Mouse (Mus musculus) limb, embryonic 10.5 days (tissue): ENCODE results near the gene Tmbim7. TPM values are rescaled to one million over a fixed set of nuclear protein-coding genes. Genes with fewer than 3 reads are reported as not detected.

Source experiments
- DNase-seq: peaks from one replicate; pipeline ENCODE4 v3.0.0-alpha.2; 2017; ENCODE audit warnings: low spot score
- H3K27ac ChIP-seq: fragments of 300-500 bp; sonication (generic); 2 replicates; pipeline ENCODE4 v1.5.1; 2016; ENCODE audit warnings: mild to moderate bottlenecking
- H3K27me3 ChIP-seq: fragments of 300-500 bp; sonication (generic); 2 replicates; pipeline ENCODE4 v1.6.1; 2016; ENCODE audit warnings: low read depth, mild to moderate bottlenecking; ENCODE audit not compliant: poor library complexity, severe bottlenecking
- H3K36me3 ChIP-seq: fragments of 300-500 bp; sonication (generic); 2 replicates; pipeline ENCODE4 v1.6.1; 2016; ENCODE audit warnings: mild to moderate bottlenecking, moderate library complexity
- H3K4me1 ChIP-seq: fragments of 300-500 bp; sonication (generic); 2 replicates; pipeline ENCODE4 v1.6.1; 2016
- H3K4me3 ChIP-seq: fragments of 300-500 bp; sonication (generic); 2 replicates; pipeline ENCODE4 v1.5.1; 2016; ENCODE audit warnings: mild to moderate bottlenecking, moderate library complexity
- H3K9me3 ChIP-seq: fragments of 300-500 bp; sonication (generic); replicated peaks from 2 replicates; pipeline ENCODE4 v1.6.1; 2016; ENCODE audit warnings: mild to moderate bottlenecking
- WGBS: fragments of 180-500 bp; shearing (Covaris S2); methylation state at CpG from one replicate; pipeline ENCODE4 v1.1.7; 2016; 5-methylcytosine and 5-hydroxymethylcytosine counted together
- polyA plus RNA-seq: library from polyadenylated mRNA; unstranded; fragments of >200 nt; fragmentation: Nextera tagmentation; extraction: Ambion mirVana; gene quantifications from 2 replicates; pipeline ENCODE4 v1.2.1, GENCODE M21; 2016

Tmbim7 gene
- polyA plus RNA-seq, 1 experiment from 2014 or later: not detected

- WGBS: 98% methylated on average over 3 of the region's 3 CpGs
- no peaks in the 10 kb centered on the region for H3K4me1 ChIP-seq
- H3K27ac ChIP-seq: no peak overlapping the region
- no peaks in the 10 kb centered on the region for H3K9me3 ChIP-seq
- H3K27me3 ChIP-seq: no peaks in the 10 kb centered on the region
- no peak overlapping the region for H3K4me3 ChIP-seq
- peaks cover 64% of the 10 kb centered on the region for H3K36me3 ChIP-seq
- DNase-seq: no peak
These were observed 40.3 kb downstream of the Tmbim7 start for GRCm38 (mm10) chr5:3691283-3691682.

DNA sequence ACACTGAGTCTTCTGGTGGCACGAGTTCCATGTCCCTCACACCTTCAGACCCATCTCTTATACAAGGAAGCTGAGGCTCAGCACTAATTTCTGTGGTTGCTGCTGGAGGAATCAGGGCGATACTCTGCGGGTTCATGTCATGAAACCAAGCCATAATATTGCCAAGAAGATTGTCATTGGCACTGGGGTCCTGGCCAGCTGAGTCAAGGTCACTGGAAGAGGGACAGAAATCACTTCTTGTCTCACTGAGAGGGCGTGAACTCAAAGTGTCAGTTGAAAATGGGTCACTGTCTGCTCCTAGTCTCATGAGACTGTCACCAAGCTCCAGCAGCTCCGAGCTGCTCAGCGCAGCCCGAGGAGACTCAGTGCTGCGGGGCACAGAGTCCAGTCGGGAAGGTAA is 42.0 kb downstream of the Tmbim7 start:
- no peak for DNase-seq
- 96% methylated on average over 9 of the region's 9 CpGs for WGBS

GRCm38 (mm10) chr5:3695191-3695590 is 44.2 kb downstream of the Tmbim7 start:
- Histone ChIP-seq H3K9me3 (no peaks in the 10 kb centered on the region), H3K27me3 (no peaks in the 10 kb centered on the region), H3K4me3 (no peak overlapping the region), H3K36me3 (peaks cover 70% of the 10 kb centered on the region), H3K27ac (no peak overlapping the region), H3K4me1 (no peaks in the 10 kb centered on the region)
- WGBS: 92% methylated on average over 4 of the region's 4 CpGs
- DNase-seq: no peak

More for the DNA sequence above, 42.0 kb downstream of the Tmbim7 start:
- no peaks in the 10 kb centered on the region for H3K4me1 ChIP-seq
- peaks cover 75% of the 10 kb centered on the region for H3K36me3 ChIP-seq
- H3K4me3 ChIP-seq: no peak overlapping the region
- H3K9me3 ChIP-seq: no peaks in the 10 kb centered on the region
- H3K27me3 ChIP-seq: no peaks in the 10 kb centered on the region
- H3K27ac ChIP-seq: no peak overlapping the region

DNA sequence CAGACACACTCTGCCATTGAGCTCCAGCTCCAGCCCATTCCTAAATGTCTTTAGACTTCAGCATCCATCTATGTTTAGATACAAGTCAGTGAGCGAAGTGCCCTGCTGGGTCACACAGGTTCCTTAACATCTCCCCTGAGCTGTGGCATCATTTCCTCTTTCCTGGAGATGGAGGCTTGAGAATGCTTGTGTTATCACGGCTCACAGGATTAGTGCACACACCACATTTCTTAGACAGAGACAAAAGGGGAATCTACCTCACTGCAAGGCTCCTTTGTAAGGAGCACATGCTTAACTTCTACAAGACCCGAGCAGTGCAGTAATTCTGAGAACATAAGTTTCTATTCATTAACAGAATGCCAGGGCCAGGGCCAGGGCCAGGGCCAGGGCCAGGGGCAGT is 45.0 kb downstream of the Tmbim7 start:
- no peak for DNase-seq
- WGBS: 91% methylated on average over 3 of the region's 3 CpGs
- Histone ChIP-seq H3K27me3 (no peaks in the 10 kb centered on the region), H3K27ac (no peak overlapping the region), H3K4me3 (no peak overlapping the region), H3K9me3 (no peaks in the 10 kb centered on the region), H3K4me1 (no peaks in the 10 kb centered on the region), H3K36me3 (peaks cover 78% of the 10 kb centered on the region)

DNA sequence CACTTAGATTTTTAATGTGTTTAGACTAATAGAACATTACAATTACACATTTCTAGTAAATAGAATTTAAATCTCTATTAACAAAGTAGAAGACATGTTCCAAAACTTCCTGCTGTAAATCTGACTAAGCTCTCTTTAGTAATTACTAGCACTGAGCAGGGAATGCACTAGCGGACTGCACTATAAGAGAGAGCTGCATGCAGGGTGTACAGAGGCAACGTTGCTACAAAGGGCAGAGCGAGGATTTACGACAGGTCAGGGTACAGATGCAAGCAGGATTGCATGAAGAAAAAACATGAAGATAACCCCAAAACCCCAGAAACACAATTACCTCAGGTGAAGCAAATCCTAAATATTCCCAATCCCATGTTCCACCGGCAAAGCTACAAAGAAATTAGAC is 49.0 kb downstream of the Tmbim7 start:
- no peak overlapping the region for H3K4me3 ChIP-seq
- DNase-seq: no peak
- no peaks in the 10 kb centered on the region for H3K27me3 ChIP-seq
- no peaks in the 10 kb centered on the region for H3K4me1 ChIP-seq
- no peaks in the 10 kb centered on the region for H3K9me3 ChIP-seq
- 93% methylated on average over 5 of the region's 5 CpGs for WGBS
- H3K27ac ChIP-seq: no peak overlapping the region
- H3K36me3 ChIP-seq: peaks cover 66% of the 10 kb centered on the region

- Histone ChIP-seq H3K4me3 (no peak overlapping the region), H3K27ac (no peak overlapping the region), H3K4me1 (no peaks in the 10 kb centered on the region), H3K9me3 (no peaks in the 10 kb centered on the region), H3K27me3 (no peaks in the 10 kb centered on the region), H3K36me3 (peaks cover 59% of the 10 kb centered on the region)
- WGBS: 94% methylated on average over 4 of the region's 4 CpGs
- DNase-seq: no peak
These were observed 51.2 kb downstream of the Tmbim7 start for GRCm38 (mm10) chr5:3702180-3702579.

GRCm38 (mm10) chr5:3715800-3716199 is 64.8 kb downstream of the Tmbim7 start:
- Histone ChIP-seq H3K36me3 (peaks cover 40% of the 10 kb centered on the region), H3K9me3 (no peaks in the 10 kb centered on the region), H3K4me1 (no peaks in the 10 kb centered on the region), H3K27ac (no peak overlapping the region), H3K4me3 (no peak overlapping the region), H3K27me3 (no peaks in the 10 kb centered on the region)
- WGBS: 93% methylated on average over 5 of the region's 5 CpGs
- no peak for DNase-seq

DNA sequence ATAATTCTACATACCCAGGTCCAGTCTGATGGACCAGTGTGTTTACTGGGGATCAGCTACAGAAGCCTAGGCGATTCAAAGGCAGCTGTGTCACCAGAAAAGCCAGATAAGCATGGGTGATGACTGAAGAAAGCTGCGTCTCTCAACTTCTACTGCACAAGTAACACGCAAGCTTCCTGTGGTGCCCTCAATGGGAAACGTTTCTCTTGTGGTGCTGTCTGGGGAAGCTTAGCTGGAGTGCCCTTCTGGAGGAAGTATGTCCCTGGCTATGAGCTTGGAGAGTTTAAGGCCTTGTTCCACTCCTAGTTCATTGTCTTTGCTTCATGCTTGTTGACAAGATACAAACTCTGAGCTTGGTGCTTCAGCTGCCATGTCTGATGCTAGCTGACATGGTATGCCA is 68.4 kb downstream of the Tmbim7 start:
- 89% methylated on average over 4 of the region's 4 CpGs for WGBS
- Histone ChIP-seq H3K9me3 (no peaks in the 10 kb centered on the region), H3K4me1 (no peaks in the 10 kb centered on the region), H3K27ac (no peak overlapping the region), H3K36me3 (peaks cover 54% of the 10 kb centered on the region), H3K4me3 (no peak overlapping the region), H3K27me3 (no peaks in the 10 kb centered on the region)
- no peak for DNase-seq

GRCm38 (mm10) chr5:3722873-3723272 is 71.9 kb downstream of the Tmbim7 start:
- no peak for DNase-seq
- Histone ChIP-seq H3K4me1 (no peaks in the 10 kb centered on the region), H3K36me3 (peaks cover 61% of the 10 kb centered on the region), H3K9me3 (no peaks in the 10 kb centered on the region), H3K27ac (no peak overlapping the region), H3K4me3 (no peak overlapping the region), H3K27me3 (no peaks in the 10 kb centered on the region)
- 93% methylated on average over 2 of the region's 2 CpGs for WGBS

DNA sequence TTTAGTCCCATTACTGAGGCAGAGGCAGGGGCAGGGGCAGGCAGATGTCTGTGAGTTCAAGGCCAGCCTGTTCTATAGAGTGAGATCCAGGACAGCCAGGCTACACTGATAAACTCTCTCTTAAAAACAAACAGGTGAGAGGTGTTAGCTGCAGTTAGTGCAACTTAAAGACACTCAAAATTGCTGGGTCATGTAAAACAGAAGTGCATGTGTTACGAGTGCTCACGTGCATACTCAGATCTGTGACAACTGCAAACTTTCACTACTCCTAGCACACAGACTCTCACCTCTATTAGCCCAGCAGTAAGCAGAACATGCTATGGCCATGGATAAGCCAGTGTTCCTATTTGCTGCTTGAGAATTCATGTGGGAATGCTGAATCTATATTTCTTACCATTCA is 72.4 kb downstream of the Tmbim7 start:
- peaks cover 64% of the 10 kb centered on the region for H3K36me3 ChIP-seq
- no peaks in the 10 kb centered on the region for H3K27me3 ChIP-seq
- no peak overlapping the region for H3K4me3 ChIP-seq
- H3K9me3 ChIP-seq: no peaks in the 10 kb centered on the region
- DNase-seq: no peak
- H3K4me1 ChIP-seq: no peaks in the 10 kb centered on the region
- 89% methylated on average over 2 of the region's 2 CpGs for WGBS
- H3K27ac ChIP-seq: no peak overlapping the region

GRCm38 (mm10) chr5:3725491-3725890 is 74.5 kb downstream of the Tmbim7 start:
- Histone ChIP-seq H3K27me3 (no peaks in the 10 kb centered on the region), H3K9me3 (no peaks in the 10 kb centered on the region), H3K4me3 (no peak overlapping the region), H3K4me1 (no peaks in the 10 kb centered on the region), H3K36me3 (peaks cover 47% of the 10 kb centered on the region), H3K27ac (no peak overlapping the region)
- 87% methylated on average over 1 of the region's 1 CpGs for WGBS
- DNase-seq: no peak

DNA sequence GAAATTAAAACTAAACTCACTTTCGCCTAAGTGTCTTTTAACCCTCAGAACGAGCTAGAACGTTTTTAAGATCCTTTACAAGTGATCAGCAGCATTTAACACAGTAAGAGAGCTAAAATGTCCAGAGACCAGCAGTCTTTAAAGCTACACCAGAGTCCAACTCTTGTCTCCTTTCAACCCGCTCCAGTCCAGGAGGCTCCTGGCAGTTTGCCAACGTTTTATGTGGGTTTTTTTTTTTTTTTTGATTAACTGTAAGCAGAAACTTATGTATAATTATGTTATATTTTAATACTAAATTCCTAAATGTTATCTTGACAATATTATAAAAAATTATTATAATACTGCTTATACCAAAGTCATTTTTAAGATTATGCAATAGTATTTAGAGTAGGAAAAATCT is 77.8 kb downstream of the Tmbim7 start:
- no peak for DNase-seq
- Histone ChIP-seq H3K9me3 (no peaks in the 10 kb centered on the region), H3K36me3 (peaks cover 36% of the 10 kb centered on the region), H3K27me3 (no peaks in the 10 kb centered on the region), H3K4me1 (no peaks in the 10 kb centered on the region), H3K4me3 (no peak overlapping the region), H3K27ac (no peak overlapping the region)
- 92% methylated on average over 5 of the region's 5 CpGs for WGBS
